Mouse (Mus musculus): Measurements from ENCODE around the gene Tbc1d1. TPM values are rescaled to one million over a fixed set of nuclear protein-coding genes. Genes with fewer than 3 reads are reported as not detected.

Gene Tbc1d1
- polyA plus RNA-seq, 1 experiment, result 41.8 TPM

GRCm38 (mm10) chr5:64156579-64156978, 474 bp downstream of the Tbc1d1 start:
- Histone ChIP-seq H3K79me2 (ENCODE audit: control insufficient read depth, insufficient read depth) (peaks cover 5% of the 10 kb centered on the region), H3K4me2 (ENCODE audit: low read depth) (no peak overlapping the region), H3K4me3 (no peak overlapping the region), H3K27me3 (ENCODE audit: control insufficient read depth, insufficient read depth, insufficient read length) (no peaks in the 10 kb centered on the region), H3ac (ENCODE audit: control insufficient read depth, insufficient read length) (no peak overlapping the region), H3K36me3 (ENCODE audit: control insufficient read depth, insufficient read depth) (no peaks in the 10 kb centered on the region)
- TF ChIP-seq E2F4 (IDR thresholded peaks at IDR 0.05; ENCODE audit: insufficient read depth), result no peak
- no peak for TF ChIP-seq TCF3 (IDR thresholded peaks at IDR 0.05; ENCODE audit: insufficient read length, low read depth)
- no peak for TF ChIP-seq MAX (IDR thresholded peaks at IDR 0.05; ENCODE audit: low read depth)
- TF ChIP-seq USF1 (IDR thresholded peaks at IDR 0.05; ENCODE audit: low read depth), result no peak
- TF ChIP-seq CEBPB (IDR thresholded peaks at IDR 0.05; ENCODE audit: insufficient read depth, poor library complexity, severe bottlenecking), result no peak
- no peak for TF ChIP-seq MYOD1 (IDR thresholded peaks at IDR 0.05; ENCODE audit: control insufficient read depth in 1 of 3, insufficient read length in 2 of 3, low read depth in 2 of 3)
- TF ChIP-seq TCF12 (IDR thresholded peaks at IDR 0.05; ENCODE audit: insufficient read depth, poor library complexity, severe bottlenecking), result no peak

- no peak overlapping the region for H3K4me3 ChIP-seq
- H3K27me3 ChIP-seq (ENCODE audit: control insufficient read depth, insufficient read depth, insufficient read length), result no peaks in the 10 kb centered on the region
- H3ac ChIP-seq (ENCODE audit: control insufficient read depth, insufficient read length), result no peak overlapping the region
- TF ChIP-seq POLR2A (IDR thresholded peaks at IDR 0.05; ENCODE audit: insufficient read length, low read depth), result no peak
- TF ChIP-seq USF1 (IDR thresholded peaks at IDR 0.05; ENCODE audit: low read depth), result no peak
- no peak for TF ChIP-seq MAX (IDR thresholded peaks at IDR 0.05; ENCODE audit: low read depth)
- TF ChIP-seq TCF3 (IDR thresholded peaks at IDR 0.05; ENCODE audit: insufficient read length, low read depth), result no peak
- TF ChIP-seq MYOG (IDR thresholded peaks at IDR 0.05; ENCODE audit: control insufficient read depth in 1 of 3, insufficient read depth in 1 of 3, insufficient read length in 2 of 3, low read depth in 2 of 3), result no peak
- no peak overlapping the region for H3K4me2 ChIP-seq (ENCODE audit: low read depth)
- peaks cover 12% of the 10 kb centered on the region for H3K79me2 ChIP-seq (ENCODE audit: control insufficient read depth, insufficient read depth)
- H3K36me3 ChIP-seq (ENCODE audit: control insufficient read depth, insufficient read depth), result no peaks in the 10 kb centered on the region
Observed at GRCm38 (mm10) chr5:64157926-64158325, 1.8 kb downstream of the Tbc1d1 start.

- no peak for TF ChIP-seq REST (IDR thresholded peaks at IDR 0.05; ENCODE audit: insufficient read depth, insufficient read length)
- TF ChIP-seq E2F4 (IDR thresholded peaks at IDR 0.05; ENCODE audit: insufficient read depth), result no peak
- no peak for TF ChIP-seq MAX (IDR thresholded peaks at IDR 0.05; ENCODE audit: low read depth)
- no peak for TF ChIP-seq MYOD1 (IDR thresholded peaks at IDR 0.05; ENCODE audit: control insufficient read depth in 1 of 3, insufficient read length in 2 of 3, low read depth in 2 of 3)
- no peak for TF ChIP-seq MYOG (IDR thresholded peaks at IDR 0.05; ENCODE audit: control insufficient read depth in 1 of 3, insufficient read depth in 1 of 3, insufficient read length in 2 of 3, low read depth in 2 of 3)
- TF ChIP-seq POLR2AphosphoS2 (IDR thresholded peaks at IDR 0.05; ENCODE audit: insufficient read length, low read depth), result no peak
- no peak for TF ChIP-seq USF1 (IDR thresholded peaks at IDR 0.05; ENCODE audit: low read depth)
- no peak for TF ChIP-seq SRF (IDR thresholded peaks at IDR 0.05; ENCODE audit: control insufficient read depth, insufficient read length, low read depth)
- no peak for TF ChIP-seq CEBPB (IDR thresholded peaks at IDR 0.05; ENCODE audit: insufficient read depth, poor library complexity, severe bottlenecking)
- no peak for TF ChIP-seq TCF12 (IDR thresholded peaks at IDR 0.05; ENCODE audit: insufficient read depth, poor library complexity, severe bottlenecking)
- TF ChIP-seq POLR2A (IDR thresholded peaks at IDR 0.05; ENCODE audit: insufficient read length, low read depth), result no peak
- TF ChIP-seq TCF3 (IDR thresholded peaks at IDR 0.05; ENCODE audit: insufficient read length, low read depth), result no peak
- H3K36me3 ChIP-seq (ENCODE audit: control insufficient read depth, insufficient read depth), result no peaks in the 10 kb centered on the region
- H3K4me3 ChIP-seq, result no peak overlapping the region
- peaks cover 18% of the 10 kb centered on the region for H3K79me2 ChIP-seq (ENCODE audit: control insufficient read depth, insufficient read depth)
- no peak overlapping the region for H3K4me2 ChIP-seq (ENCODE audit: low read depth)
- no peak overlapping the region for H3ac ChIP-seq (ENCODE audit: control insufficient read depth, insufficient read length)
- no peaks in the 10 kb centered on the region for H3K27me3 ChIP-seq (ENCODE audit: control insufficient read depth, insufficient read depth, insufficient read length)
Observed at GRCm38 (mm10) chr5:64158501-64158900, 2.4 kb downstream of the Tbc1d1 start.

- H3K36me3 ChIP-seq (ENCODE audit: control insufficient read depth, insufficient read depth), result no peaks in the 10 kb centered on the region
- H3K27me3 ChIP-seq (ENCODE audit: control insufficient read depth, insufficient read depth, insufficient read length), result no peaks in the 10 kb centered on the region
- H3ac ChIP-seq (ENCODE audit: control insufficient read depth, insufficient read length), result peak overlapping the region; percentile 56
- H3K4me2 ChIP-seq (ENCODE audit: low read depth), result peak overlapping the region; percentile 96
- peaks cover 23% of the 10 kb centered on the region for H3K79me2 ChIP-seq (ENCODE audit: control insufficient read depth, insufficient read depth)
- TF ChIP-seq TCF12 (IDR thresholded peaks at IDR 0.05; ENCODE audit: insufficient read depth, poor library complexity, severe bottlenecking), result no peak
- TF ChIP-seq MYOD1 (IDR thresholded peaks at IDR 0.05; ENCODE audit: control insufficient read depth in 1 of 3, insufficient read length in 2 of 3, low read depth in 2 of 3), result no peak
- TF ChIP-seq MAX (IDR thresholded peaks at IDR 0.05; ENCODE audit: low read depth), result no peak
- TF ChIP-seq SRF (IDR thresholded peaks at IDR 0.05; ENCODE audit: control insufficient read depth, insufficient read length, low read depth), result no peak
- TF ChIP-seq E2F4 (IDR thresholded peaks at IDR 0.05; ENCODE audit: insufficient read depth), result no peak
- TF ChIP-seq REST (IDR thresholded peaks at IDR 0.05; ENCODE audit: insufficient read depth, insufficient read length), result no peak
- TF ChIP-seq CEBPB (IDR thresholded peaks at IDR 0.05; ENCODE audit: insufficient read depth, poor library complexity, severe bottlenecking), result no peak
- no peak for TF ChIP-seq USF1 (IDR thresholded peaks at IDR 0.05; ENCODE audit: low read depth)
- TF ChIP-seq POLR2A (IDR thresholded peaks at IDR 0.05; ENCODE audit: insufficient read length, low read depth), result no peak
- TF ChIP-seq MYOG (IDR thresholded peaks at IDR 0.05; ENCODE audit: control insufficient read depth in 1 of 3, insufficient read depth in 1 of 3, insufficient read length in 2 of 3, low read depth in 2 of 3), result no peak
- no peak for TF ChIP-seq POLR2AphosphoS2 (IDR thresholded peaks at IDR 0.05; ENCODE audit: insufficient read length, low read depth)
- no peak for TF ChIP-seq TCF3 (IDR thresholded peaks at IDR 0.05; ENCODE audit: insufficient read length, low read depth)
- peak overlapping the region; percentile 82 for H3K4me3 ChIP-seq
Observed at GRCm38 (mm10) chr5:64159065-64159780, 3.1 kb downstream of the Tbc1d1 start.

Measured in myocyte (in vitro differentiated cells).